Mouse (Mus musculus) hindbrain, embryonic 12.5 days (tissue): ENCODE measurements around the gene Ccnd1. TPM values are rescaled to one million over a fixed set of nuclear protein-coding genes. Genes with fewer than 3 reads are reported as not detected.

ENCODE experiments used
- ATAC-seq: fragments of 200-750 bp; cut with Nextera tagmentation; 2 replicates; pipeline ENCODE4 v1.8.0; 2017; ENCODE audit warnings: moderate TSS enrichment; ENCODE audit not compliant: low FRiP score
- H3K27ac ChIP-seq: fragments of 300-500 bp; sonication (generic); 2 replicates; pipeline ENCODE4 v1.5.1; 2016; ENCODE audit warnings: mild to moderate bottlenecking
- H3K27me3 ChIP-seq: fragments of 300-500 bp; sonication (generic); 2 replicates; pipeline ENCODE4 v1.6.1; 2016; ENCODE audit warnings: mild to moderate bottlenecking
- H3K36me3 ChIP-seq: fragments of 300-500 bp; sonication (generic); 2 replicates; pipeline ENCODE4 v1.6.1; 2016; ENCODE audit warnings: mild to moderate bottlenecking
- H3K4me1 ChIP-seq: fragments of 300-500 bp; sonication (generic); 2 replicates; pipeline ENCODE4 v1.6.1; 2016
- H3K4me2 ChIP-seq: fragments of 300-500 bp; sonication (generic); replicated peaks from 2 replicates; pipeline ENCODE4 v1.6.1; 2016; ENCODE audit warnings: mild to moderate bottlenecking
- H3K4me3 ChIP-seq: fragments of 300-500 bp; sonication (generic); 2 replicates; pipeline ENCODE4 v1.5.1; 2016; ENCODE audit warnings: mild to moderate bottlenecking
- H3K9ac ChIP-seq: fragments of 300-500 bp; sonication (generic); 2 replicates; pipeline ENCODE4 v1.6.1; 2016; ENCODE audit warnings: mild to moderate bottlenecking, moderate library complexity
- H3K9me3 ChIP-seq: fragments of 300-500 bp; sonication (generic); replicated peaks from 2 replicates; pipeline ENCODE4 v1.6.1; 2016; ENCODE audit warnings: mild to moderate bottlenecking
- WGBS: fragments of 180-500 bp; shearing (Covaris S2); methylation state at CpG from one replicate; pipeline ENCODE4 v1.1.7; 2016; 5-methylcytosine and 5-hydroxymethylcytosine counted together
- polyA plus RNA-seq: library from polyadenylated mRNA; unstranded; fragments of >200 nt; fragmentation: Nextera tagmentation; extraction: Ambion mirVana; gene quantifications from 2 replicates; pipeline ENCODE4 v1.2.1, GENCODE M21; 2016

Gene Ccnd1
- 123 and 128 TPM in 2 replicates for polyA plus RNA-seq

DNA sequence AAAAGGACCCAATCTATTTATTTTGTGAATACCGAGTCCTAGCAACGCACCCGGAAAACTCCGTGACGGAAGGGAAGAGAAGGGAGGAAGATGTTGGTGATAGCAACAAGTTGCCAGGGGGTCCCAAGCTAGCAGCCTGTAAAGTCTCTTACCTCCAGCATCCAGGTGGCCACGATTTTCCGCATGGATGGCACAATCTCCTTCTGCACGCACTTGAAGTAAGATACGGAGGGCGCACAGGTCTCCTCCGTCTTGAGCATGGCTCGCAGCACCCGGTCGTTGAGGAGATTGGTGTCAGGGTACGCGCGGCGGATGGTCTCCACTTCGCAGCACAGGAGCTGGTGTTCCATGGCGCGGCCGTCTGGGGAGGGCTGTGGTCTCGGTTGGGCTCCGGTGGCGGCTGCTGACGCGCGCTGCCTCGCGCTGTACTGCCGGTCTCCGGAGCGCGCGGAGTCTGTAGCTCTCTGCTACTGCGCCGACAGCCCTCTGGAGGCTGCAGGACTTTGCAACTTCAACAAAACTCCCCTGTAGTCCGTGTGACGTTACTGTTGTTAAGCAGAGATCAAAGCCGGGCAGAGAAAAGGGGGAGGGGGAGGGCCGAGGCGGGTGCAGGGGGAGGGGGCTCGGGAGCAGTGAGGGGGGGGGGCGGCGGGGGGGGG lies at the start of gene Ccnd1:
Gene Ccnd1, minus strand, starts transcription at position 582 of the 659 bp plus-strand sequence.
- H3K9ac ChIP-seq = peak within 1 kb of the TSS; percentile 78
- peaks cover 65% of the 10 kb centered on the region for H3K4me1 ChIP-seq
- WGBS = under 1% methylated on average over 38 of the region's 45 CpGs
- peak within 1 kb of the TSS; percentile 67 for H3K27ac ChIP-seq
- peak within 1 kb of the TSS; percentile 87 for H3K4me2 ChIP-seq
- H3K4me3 ChIP-seq = peak within 1 kb of the TSS; percentile 56
- no peaks in the 10 kb centered on the region for H3K9me3 ChIP-seq
- peak; percentile 39 for ATAC-seq
- H3K36me3 ChIP-seq = 0 out of 2 replicates have a peak, but pooled peaks cover 17% of the 10 kb centered on the region
- H3K27me3 ChIP-seq = peaks cover 41% of the 10 kb centered on the region

DNA sequence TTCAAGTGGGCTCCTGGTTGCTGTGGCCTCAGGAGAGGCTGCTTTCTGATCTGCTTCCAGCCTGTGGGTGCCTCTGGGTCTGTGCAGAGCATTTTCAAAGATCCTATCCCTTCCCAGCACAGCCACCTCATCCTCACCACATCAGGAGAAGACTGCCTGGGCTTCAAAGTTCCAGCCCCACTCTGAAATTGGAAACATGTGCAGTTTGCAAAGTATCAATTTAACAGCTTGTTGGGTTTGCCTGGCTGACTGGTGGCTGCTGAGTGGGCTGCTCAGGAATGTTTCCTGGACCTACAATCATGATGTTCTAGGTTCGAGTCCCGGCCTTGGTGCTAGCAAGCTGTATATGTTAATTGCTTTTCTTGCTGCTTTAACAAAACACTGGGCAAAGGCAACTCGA lies 49.1 kb upstream of the Ccnd1 start:
- Histone ChIP-seq H3K27me3 (no peaks in the 10 kb centered on the region), H3K27ac (no peak overlapping the region), H3K4me3 (no peak overlapping the region), H3K36me3 (no peaks in the 10 kb centered on the region), H3K4me1 (no peaks in the 10 kb centered on the region), H3K9ac (no peak overlapping the region), H3K9me3 (no peaks in the 10 kb centered on the region), H3K4me2 (no peak overlapping the region)
- WGBS = 70% methylated on average over 3 of the region's 3 CpGs
- ATAC-seq = no peak

DNA sequence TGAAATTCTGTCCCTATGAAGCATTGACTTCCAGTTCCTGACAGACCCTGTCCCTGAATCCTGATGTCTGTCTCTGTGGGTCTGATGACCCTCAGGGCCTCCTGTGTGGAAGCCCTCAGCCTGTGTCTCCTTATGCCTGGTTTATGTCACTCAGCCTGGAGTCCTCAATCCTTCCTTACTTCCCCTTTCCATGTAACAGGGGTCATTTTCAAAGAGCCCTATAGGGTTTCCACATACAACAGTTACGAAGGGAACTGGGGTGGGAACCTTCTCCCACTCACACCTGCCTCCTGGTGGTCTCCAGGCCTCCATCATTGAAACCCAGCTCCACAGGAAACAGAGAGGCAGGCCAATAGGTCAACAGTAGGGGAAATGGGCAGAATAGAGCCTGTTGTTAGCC lies 45.4 kb upstream of the Ccnd1 start:
- 79% methylated on average over 1 of the region's 1 CpGs for WGBS
- Histone ChIP-seq H3K4me2 (no peak overlapping the region), H3K9ac (no peak overlapping the region), H3K9me3 (no peaks in the 10 kb centered on the region), H3K27ac (no peak overlapping the region), H3K4me1 (no peaks in the 10 kb centered on the region), H3K4me3 (no peak overlapping the region), H3K27me3 (no peaks in the 10 kb centered on the region), H3K36me3 (no peaks in the 10 kb centered on the region)
- no peak for ATAC-seq

DNA sequence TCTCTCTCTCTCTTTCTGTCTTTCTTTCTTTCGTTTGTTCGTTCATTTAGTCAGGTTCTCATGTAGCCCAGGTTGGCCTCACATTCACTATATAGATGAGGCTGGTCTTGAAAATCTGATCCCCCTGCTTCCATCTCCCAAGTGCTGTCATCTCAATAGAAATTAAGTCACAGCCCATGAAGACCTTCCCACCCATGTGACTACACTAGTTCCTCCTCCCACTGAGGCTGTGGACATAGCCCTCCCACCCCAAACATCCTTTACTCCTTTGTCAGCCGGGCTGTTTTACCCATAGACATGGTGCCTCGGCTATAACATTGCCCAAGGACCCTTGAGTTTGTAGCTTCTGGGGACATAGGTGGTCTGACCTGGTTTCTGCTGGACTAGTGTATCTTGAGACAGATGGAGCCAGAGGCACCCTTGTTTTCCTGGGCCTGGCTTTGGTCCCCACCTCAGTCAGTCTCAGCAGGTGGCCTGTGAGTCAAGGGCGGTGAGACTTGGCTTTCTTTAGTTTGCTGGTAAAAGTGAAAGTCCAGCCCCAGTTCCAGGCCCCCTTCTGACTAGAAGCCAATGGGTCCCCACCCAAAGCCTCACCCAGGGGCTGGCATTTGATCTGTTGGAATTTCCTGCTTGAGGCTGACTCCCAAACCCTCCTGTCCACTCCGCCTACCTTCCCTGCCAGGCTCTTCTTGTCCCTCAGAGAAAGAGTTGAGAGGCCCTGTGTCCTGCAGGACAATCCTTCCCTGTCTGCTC lies 42.8 kb upstream of the Ccnd1 start:
- Histone ChIP-seq H3K27me3 (no peaks in the 10 kb centered on the region), H3K36me3 (no peaks in the 10 kb centered on the region), H3K27ac (no peak overlapping the region), H3K4me3 (no peak overlapping the region), H3K4me2 (no peak overlapping the region), H3K9ac (no peak overlapping the region), H3K9me3 (no peaks in the 10 kb centered on the region), H3K4me1 (no peaks in the 10 kb centered on the region)
- no peak for ATAC-seq
- WGBS = 90% methylated on average over 6 of the region's 6 CpGs

DNA sequence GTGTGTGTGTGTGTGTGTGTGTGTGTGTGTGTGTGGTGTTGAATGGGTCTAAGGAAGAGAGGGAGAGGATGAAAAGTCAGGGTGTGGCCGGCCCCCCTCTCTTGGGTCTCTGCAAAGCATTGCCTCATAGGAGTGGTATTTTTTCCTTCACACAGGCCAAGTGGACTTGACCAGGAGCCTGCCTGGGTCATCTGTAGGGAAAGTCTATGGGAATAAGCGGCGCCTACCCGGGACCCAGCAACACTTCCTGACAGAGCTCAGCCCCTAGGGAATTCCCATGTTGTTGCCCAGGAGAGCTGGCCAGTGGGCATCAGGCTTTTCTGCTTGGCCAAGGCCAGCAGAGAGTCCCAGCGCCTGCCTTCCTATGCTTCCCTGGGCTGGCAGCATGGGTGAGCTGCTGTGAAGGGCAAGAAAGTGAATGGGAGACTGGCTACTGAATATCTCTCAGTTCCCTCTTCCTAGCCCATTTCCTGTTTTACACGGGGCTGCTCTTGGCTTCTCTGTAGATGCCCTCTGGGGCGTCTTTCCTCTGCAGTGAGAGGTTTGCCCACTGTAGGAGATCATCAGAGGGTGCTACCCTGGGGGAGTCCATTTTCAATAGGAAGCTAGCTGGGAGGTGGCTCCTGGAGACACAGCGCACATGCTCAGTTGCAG lies 41.8 kb upstream of the Ccnd1 start:
- 81% methylated on average over 8 of the region's 8 CpGs for WGBS
- Histone ChIP-seq H3K4me2 (no peak overlapping the region), H3K27me3 (no peaks in the 10 kb centered on the region), H3K9me3 (no peaks in the 10 kb centered on the region), H3K4me1 (no peaks in the 10 kb centered on the region), H3K27ac (no peak overlapping the region), H3K9ac (no peak overlapping the region), H3K36me3 (no peaks in the 10 kb centered on the region), H3K4me3 (no peak overlapping the region)
- ATAC-seq = no peak

DNA sequence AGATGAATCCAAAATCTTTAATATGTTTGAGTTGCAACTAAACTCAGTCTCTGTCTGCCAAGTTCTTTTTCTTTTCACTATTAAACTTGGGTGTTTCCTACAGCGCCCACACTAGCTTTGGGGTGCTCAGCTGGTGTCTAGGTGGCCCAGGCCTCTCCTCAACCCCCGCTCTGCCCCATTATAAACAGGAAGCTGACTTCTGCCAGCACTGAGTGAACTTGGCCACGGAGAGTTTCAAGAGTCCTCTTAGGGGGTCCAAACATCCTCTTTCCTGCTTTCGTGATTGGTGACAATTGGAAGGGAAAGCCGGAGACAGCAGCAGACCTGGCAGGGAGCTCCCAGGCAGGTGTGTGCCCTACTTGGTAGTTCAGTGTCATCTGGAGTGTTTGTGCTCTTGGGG lies 40.1 kb upstream of the Ccnd1 start:
- Histone ChIP-seq H3K36me3 (no peaks in the 10 kb centered on the region), H3K27ac (no peak overlapping the region), H3K9ac (no peak overlapping the region), H3K4me1 (no peaks in the 10 kb centered on the region), H3K4me3 (no peak overlapping the region), H3K27me3 (no peaks in the 10 kb centered on the region), H3K9me3 (no peaks in the 10 kb centered on the region), H3K4me2 (no peak overlapping the region)
- 80% methylated on average over 5 of the region's 5 CpGs for WGBS
- no peak for ATAC-seq

DNA sequence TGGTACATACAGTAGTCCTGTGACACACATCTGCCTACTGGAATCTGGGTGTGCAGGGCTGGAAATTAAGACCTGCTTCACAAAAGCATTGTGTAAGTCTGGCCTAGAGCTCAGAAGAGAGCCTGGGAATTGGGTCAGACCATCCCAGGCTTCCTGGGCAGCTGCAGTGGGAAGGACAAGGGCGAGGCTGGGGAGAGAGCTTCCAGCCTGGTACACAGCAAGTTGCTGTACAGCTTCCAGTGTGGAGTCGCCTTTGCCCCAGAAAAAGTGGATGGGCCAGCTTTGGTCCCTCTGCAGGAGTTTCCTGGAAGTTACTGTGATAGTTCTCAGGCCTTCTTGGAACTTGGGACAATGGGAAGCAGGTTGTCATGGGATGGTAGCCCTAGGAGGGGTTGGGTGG lies 37.4 kb upstream of the Ccnd1 start:
- no peak overlapping the region for H3K27ac ChIP-seq
- no peaks in the 10 kb centered on the region for H3K36me3 ChIP-seq
- no peaks in the 10 kb centered on the region for H3K27me3 ChIP-seq
- H3K4me3 ChIP-seq = no peak overlapping the region
- no peaks in the 10 kb centered on the region for H3K9me3 ChIP-seq
- ATAC-seq = no peak
- no peak overlapping the region for H3K9ac ChIP-seq
- no peak overlapping the region for H3K4me2 ChIP-seq
- WGBS = 71% methylated on average over 2 of the region's 2 CpGs
- no peaks in the 10 kb centered on the region for H3K4me1 ChIP-seq

DNA sequence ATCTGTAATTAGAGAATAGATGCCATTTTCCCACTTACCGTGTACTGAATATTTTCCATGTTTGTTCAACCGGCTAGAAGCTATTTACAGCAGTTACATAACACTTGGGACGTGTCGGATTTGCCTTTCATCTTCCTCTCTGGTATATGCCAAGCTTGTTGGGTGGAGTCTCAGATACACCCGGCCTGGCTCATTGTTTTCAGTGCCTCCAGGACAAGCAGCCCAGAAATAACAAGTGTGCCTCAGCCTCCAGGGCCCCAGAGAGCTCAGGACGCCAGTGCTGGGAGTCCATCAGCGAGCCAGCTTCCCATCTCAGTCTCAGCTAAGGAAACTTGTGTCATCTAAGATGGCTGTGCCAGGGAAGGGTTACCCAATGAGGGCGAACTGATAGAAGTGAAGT lies 33.7 kb upstream of the Ccnd1 start:
- H3K4me1 ChIP-seq = no peaks in the 10 kb centered on the region
- H3K9me3 ChIP-seq = no peaks in the 10 kb centered on the region
- 74% methylated on average over 8 of the region's 8 CpGs for WGBS
- no peak overlapping the region for H3K9ac ChIP-seq
- no peak overlapping the region for H3K4me2 ChIP-seq
- H3K4me3 ChIP-seq = no peak overlapping the region
- no peak for ATAC-seq
- H3K36me3 ChIP-seq = no peaks in the 10 kb centered on the region
- H3K27ac ChIP-seq = no peak overlapping the region
- H3K27me3 ChIP-seq = peaks cover 7% of the 10 kb centered on the region; the same call in 1 of the 2 replicates

DNA sequence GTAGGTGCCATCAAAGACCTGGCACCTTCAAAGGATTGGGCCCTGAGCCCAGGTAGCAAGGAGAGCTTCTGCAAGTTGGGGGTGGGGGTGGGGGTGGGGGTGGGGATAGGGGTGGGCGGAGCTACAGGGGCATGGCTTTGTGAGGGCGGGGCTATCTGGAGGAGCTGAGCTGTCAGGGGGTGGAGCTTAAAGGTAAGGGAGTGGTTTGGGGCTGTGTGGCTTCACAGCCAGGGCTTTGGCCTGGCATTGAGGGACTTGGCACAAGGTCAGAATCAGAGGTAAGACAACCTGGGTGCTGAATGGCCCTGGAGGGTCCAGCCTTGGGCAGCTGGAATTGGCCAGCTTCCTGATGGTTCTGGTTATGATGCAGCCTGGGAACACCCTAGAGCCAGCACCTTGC lies 32.0 kb upstream of the Ccnd1 start:
- Histone ChIP-seq H3K9ac (no peak overlapping the region), H3K27me3 (peaks cover 7% of the 10 kb centered on the region; the same call in 1 of the 2 replicates), H3K4me3 (no peak overlapping the region), H3K4me1 (no peaks in the 10 kb centered on the region), H3K4me2 (no peak overlapping the region), H3K27ac (no peak overlapping the region), H3K36me3 (no peaks in the 10 kb centered on the region), H3K9me3 (no peaks in the 10 kb centered on the region)
- no peak for ATAC-seq
- 49% methylated on average over 2 of the region's 2 CpGs for WGBS

DNA sequence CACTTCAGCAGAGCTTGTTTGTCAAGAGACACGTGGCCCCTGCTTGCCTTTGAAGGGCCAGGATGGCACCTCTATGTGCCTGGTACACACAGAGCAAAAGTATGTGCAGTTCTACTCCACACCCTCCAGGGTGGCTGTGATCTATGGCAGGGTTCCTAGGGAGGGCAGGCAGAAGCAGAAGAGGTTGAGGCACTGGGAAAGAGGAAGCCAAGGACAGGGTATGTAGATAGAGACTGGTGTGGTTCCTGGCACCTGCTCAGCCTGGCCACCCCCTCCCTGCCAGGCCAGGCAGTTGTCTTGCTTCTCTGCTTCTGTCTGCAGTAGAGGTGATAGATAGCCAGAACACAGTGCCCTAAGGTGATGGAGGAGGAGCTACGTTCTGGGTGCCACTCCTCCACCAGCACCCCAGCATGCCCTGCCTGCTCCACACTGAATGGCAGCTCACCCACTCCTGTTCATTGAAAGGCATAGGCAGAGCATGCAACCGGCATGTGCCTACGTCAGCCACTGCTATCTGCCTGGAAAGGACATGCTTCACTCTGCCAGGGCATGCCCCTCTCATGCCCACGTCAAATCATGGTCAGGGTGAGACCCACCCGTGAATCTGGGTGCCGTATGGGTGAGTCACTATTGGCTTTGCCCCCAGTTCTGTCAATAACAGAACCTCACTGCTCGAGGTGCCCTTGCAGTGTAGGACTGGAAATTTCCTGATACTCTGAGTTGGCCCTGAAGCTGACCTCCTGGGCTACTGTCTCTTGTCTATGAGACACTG lies 31.5 kb upstream of the Ccnd1 start:
- ATAC-seq = no peak
- Histone ChIP-seq H3K36me3 (no peaks in the 10 kb centered on the region), H3K27ac (no peak overlapping the region), H3K4me1 (no peaks in the 10 kb centered on the region), H3K4me2 (no peak overlapping the region), H3K9me3 (no peaks in the 10 kb centered on the region), H3K9ac (no peak overlapping the region), H3K4me3 (no peak overlapping the region), H3K27me3 (peaks cover 7% of the 10 kb centered on the region; the same call in 1 of the 2 replicates)
- 72% methylated on average over 8 of the region's 8 CpGs for WGBS

DNA sequence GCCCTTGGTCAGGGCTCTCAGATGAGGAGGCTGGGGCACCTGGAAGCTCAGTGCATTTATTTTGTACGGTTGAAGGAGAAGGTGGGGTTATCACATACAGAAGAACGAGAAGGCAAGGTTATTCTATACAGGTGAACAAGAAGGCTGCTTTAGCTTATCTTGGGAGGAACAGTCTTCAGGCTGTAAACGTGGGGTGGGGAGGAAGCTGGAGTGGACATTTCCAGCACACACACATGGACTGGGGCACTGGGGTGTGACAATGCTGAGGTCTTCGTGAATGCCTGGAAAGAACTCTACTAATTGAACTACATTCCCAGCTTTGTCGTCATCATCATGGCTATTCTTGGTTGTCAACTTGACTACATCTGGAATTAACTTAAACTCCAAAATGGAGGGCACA lies 26.2 kb upstream of the Ccnd1 start:
- H3K27me3 ChIP-seq = 0 out of 2 replicates have a peak, but pooled peaks cover 1% of the 10 kb centered on the region
- H3K4me3 ChIP-seq = no peak overlapping the region
- no peak overlapping the region for H3K4me2 ChIP-seq
- no peaks in the 10 kb centered on the region for H3K9me3 ChIP-seq
- no peak overlapping the region for H3K27ac ChIP-seq
- no peak overlapping the region for H3K9ac ChIP-seq
- ATAC-seq = no peak
- no peaks in the 10 kb centered on the region for H3K4me1 ChIP-seq
- 78% methylated on average over 5 of the region's 5 CpGs for WGBS
- H3K36me3 ChIP-seq = no peaks in the 10 kb centered on the region

DNA sequence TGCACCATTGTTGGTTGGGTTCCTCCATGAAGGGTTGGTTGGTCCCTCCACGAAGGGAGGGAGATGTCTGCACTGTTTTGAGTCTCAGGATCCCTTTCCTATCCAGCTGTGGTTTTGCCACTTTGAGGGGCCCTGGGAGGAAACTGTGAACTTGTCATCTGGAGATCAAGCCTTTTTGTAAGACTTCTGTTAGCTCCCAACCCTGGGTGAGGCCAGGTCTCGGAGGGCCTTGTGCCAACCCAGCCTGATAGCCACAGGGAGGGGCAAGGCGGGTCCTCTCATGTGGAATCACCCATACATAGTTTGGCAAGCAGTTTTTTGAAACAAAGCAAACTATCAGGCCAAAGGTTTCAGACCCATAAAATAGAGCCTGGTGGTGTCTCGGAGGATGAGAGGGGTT lies 24.6 kb upstream of the Ccnd1 start:
- no peaks in the 10 kb centered on the region for H3K9me3 ChIP-seq
- H3K27ac ChIP-seq = no peak overlapping the region
- no peak overlapping the region for H3K4me3 ChIP-seq
- no peak overlapping the region for H3K9ac ChIP-seq
- ATAC-seq = no peak
- 93% methylated on average over 4 of the region's 4 CpGs for WGBS
- H3K4me2 ChIP-seq = no peak overlapping the region
- no peaks in the 10 kb centered on the region for H3K36me3 ChIP-seq
- H3K27me3 ChIP-seq = no peaks in the 10 kb centered on the region
- no peaks in the 10 kb centered on the region for H3K4me1 ChIP-seq
